Mouse (Mus musculus) hindbrain, embryonic 10.5 days (tissue): ENCODE measurements around the gene Xpnpep1. TPM values are rescaled to one million over a fixed set of nuclear protein-coding genes. Genes with fewer than 3 reads are reported as not detected.

Experiments
- polyA plus RNA-seq: library from polyadenylated mRNA; unstranded; fragments of >200 nt; fragmentation: Nextera tagmentation; extraction: Ambion mirVana; gene quantifications from 2 replicates; pipeline ENCODE4 v1.2.1, GENCODE M21; 2016

Xpnpep1 gene
- polyA plus RNA-seq, 1 experiment from 2014 or later, result 156 TPM

Other genes with a start within 250 kb of the Xpnpep1 start
- 45.9 and 56.5 TPM in 2 replicates for gene Add3, start 100.2 kb upstream of the Xpnpep1 start, polyA plus RNA-seq